Mouse (Mus musculus): Measurements from ENCODE around the gene Cd69.

GRCm38 (mm10) chr6:129222188-129222800, 52.9 kb downstream of the Cd69 start:
- no peak for TF ChIP-seq POLR2A (IDR thresholded peaks at IDR 0.05; ENCODE audit: insufficient read depth, low read length)
- no peak for TF ChIP-seq CTCF (IDR thresholded peaks at IDR 0.05; ENCODE audit: low read depth, low read length)
- no peak for TF ChIP-seq EP300 (IDR thresholded peaks at IDR 0.05; ENCODE audit: insufficient read depth, low read depth, low read length)
